Mouse (Mus musculus) lung, postnatal 0 days (tissue): ENCODE measurements around the gene Zbtb38.

Experiments
- CTCF ChIP-seq: IDR thresholded peaks from 2 replicates; pipeline ENCODE4 v1.5.1; 2016; ENCODE audit warnings: antibody characterized with exemption, mild to moderate bottlenecking
- EP300 ChIP-seq: IDR thresholded peaks from 2 replicates; pipeline ENCODE4 v1.6.1; 2016; ENCODE audit warnings: antibody characterized with exemption, mild to moderate bottlenecking, control low read depth

- TF ChIP-seq CTCF (no peak), EP300 (no peak)
Observed at GRCm38 (mm10) chr9:96708905-96709304, 43.7 kb downstream of the Zbtb38 start.
